Comparison of ENCODE assay signal across 19 mouse cellular contexts in the genomic region with DNA sequence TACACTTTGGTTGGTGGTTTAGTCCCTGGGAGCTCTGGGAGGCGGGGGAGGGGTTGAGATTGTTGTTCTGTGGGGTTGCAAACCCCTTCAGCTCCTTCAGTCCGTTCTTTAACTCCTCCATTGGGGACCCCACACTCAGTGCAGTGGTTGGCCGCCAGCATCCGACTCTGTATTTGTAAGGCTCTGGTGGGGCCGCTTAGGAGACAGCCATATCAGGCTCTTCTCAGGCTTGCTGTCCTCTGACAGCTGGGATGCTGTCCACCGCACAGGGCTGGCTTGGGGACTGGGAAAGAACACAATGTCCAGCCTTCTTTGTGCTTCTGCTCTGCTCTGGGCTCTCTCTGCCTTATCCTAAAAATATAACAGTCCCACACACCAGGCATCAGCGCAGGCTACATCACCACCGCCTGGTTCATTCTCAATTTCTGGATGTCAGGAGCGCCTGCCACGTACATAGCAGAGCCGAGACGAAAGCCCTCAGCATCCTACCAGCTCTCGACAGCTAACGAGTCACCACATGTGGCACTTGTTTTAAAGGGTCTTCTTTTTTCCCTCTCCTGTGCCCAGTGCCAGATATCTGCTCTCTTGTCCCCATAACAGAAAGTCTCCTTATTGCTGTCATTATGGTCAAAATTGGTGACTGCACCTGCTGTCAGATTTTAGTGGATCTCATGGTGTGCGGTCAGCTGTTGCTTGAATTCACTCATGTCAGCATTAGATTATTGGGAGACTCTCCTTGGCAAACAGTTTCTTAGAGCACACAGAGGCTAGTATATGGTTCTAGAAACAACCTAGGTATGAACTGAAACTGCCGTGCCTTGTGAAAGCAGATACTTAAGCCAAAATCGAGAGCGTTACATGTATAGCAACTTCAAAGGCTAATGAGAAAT. TPM values are rescaled to one million over a fixed set of nuclear protein-coding genes. Genes with fewer than 3 reads are reported as not detected.
DNase-seq lines count a peak whose midpoint lies in the region; ATAC-seq lines count a peak whose summit lies in the region.
"Had no signal": no experiment of that assay in that cellular context is flagged by ENCODE, and none has a peak within 500 bp of the region (broad histone marks: within the 10 kb centered on the region; RNA-seq: fewer than 3 reads in every experiment).

No protein-coding gene starts in this region.

- no peak for DNase-seq in frontal cortex, postnatal 14 days (ENCODE audit: low spot score in 2 of 2)
- peak; percentile 6 for DNase-seq in right cerebral cortex, adult 18-20 months
- no peak for DNase-seq in right cerebral cortex, adult 2 months (ENCODE audit: low spot score in 2 of 2)
- DNase-seq in cerebellum, adult 9-10 months: peak; percentile 81
- DNase-seq in cerebellum, postnatal 36 days: peak; percentile 41 to 63
- DNase-seq in kidney, adult 11 months: no peak
- DNase-seq: adrenal gland, postnatal 10 days; kidney, adult 18-20 months; kidney, postnatal 4 days; lung, embryonic 14.5 days; lung, postnatal 14 days; midbrain, embryonic 14.5 days; right cerebral cortex, postnatal 4 days; thymus, adult 18-20 months; thymus, postnatal 36 days had no signal

- peak; percentile 62 for ATAC-seq in frontal cortex, adult (ENCODE audit: low TSS enrichment)
- ATAC-seq in inflammation-experienced regulatory T-cells, adult 6 months: no peak
- ATAC-seq: forebrain, embryonic 15.5 days; Patski had no signal

RNA-seq across cellular contexts. Expression of gene Cmc1, which starts 29.4 kb away (rescaled TPM):
- polyA plus RNA-seq in inflammation-experienced regulatory T-cells, adult 6 months (2017; shearing (Covaris generic)): 100 to 1,000 TPM in 2 of 3 experiments, 10 to 100 TPM in 1; 93.2 to 110 (median 107) TPM

Comparison
In these comparisons a context has a peak if more than half of its experiments do, and no peak if none do; other contexts are left out.
1. DNase-seq: peak in right cerebral cortex, adult 18-20 months (single experiment), cerebellum, adult 9-10 months (single experiment) and cerebellum, postnatal 36 days (2 of 2); none in frontal cortex, postnatal 14 days (0 of 2), right cerebral cortex, adult 2 months (0 of 2) and kidney, adult 11 months (single experiment).